Mouse (Mus musculus) lung, postnatal 25 days (tissue): ENCODE measurements around the gene Dock4.

ENCODE experiments used
- DNase-seq: peaks from one replicate; pipeline ENCODE4 v3.0.0; 2022; ENCODE audit warnings: low spot score

The Dock4 gene

DNA sequence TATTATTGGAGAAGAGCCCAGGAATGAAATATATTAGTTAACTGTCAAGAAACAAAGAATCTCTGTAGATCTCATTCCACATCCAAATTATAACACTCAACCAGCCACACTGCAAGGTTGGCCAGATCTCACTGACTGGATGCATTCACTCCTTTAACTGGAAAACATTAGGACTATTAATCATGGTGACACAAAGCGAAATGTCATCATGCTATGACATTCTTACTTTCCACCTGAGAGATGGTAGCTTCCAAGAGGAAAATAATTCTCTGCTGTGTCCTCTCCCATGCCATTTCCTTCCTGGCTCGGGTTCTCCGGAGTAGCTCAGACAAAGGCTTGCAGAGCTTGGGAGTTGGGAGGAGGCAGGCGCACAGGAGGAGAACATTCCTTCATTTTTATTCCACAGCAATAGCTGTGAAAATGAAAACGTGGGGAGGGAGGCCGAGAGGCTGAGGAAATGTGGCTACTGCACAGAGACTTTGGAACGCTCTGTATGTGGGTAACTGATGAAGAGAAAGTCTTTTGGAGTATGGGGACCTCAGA, 17.0 kb downstream of the Dock4 start:
- DNase-seq: no peak

DNA sequence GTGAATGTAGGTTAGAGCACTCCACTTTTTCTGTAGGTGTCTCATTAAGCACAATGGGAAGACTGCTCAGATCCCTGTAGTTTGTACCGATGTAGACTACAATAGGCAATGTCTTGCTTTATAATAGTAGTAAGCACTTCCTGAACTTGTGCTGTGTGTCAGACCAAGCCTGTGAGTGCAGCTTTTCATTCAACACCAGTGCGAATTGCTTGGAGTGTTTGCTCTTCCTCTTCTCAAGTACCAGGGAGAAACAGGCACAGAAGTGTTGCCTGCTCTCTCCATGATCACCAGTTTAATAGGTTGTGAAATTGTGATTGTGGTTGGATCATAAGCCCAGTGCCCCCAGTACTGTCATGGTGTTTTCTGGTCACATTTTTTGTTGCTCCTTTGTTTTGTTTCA, 18.1 kb downstream of the Dock4 start:
- peak; percentile 67 for DNase-seq

DNA sequence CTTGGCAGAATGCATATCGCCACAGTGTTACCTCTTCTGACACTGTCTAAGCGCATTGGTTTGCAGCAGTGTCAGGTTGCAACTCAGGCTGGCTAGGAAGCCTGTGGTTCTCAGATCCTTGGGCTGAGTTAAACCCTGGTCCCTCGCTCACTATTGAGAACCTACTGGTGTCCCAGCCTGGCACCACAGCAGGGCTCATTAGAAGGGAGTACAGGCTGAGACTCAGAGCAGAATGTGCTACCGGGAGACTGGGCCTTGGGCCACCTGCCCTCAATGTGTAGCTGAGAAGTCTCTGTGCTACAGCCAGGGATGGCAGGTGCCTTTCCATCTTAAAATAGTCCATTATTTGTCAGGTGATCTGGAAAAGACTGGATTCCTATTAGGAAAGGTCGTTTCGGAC, 18.5 kb downstream of the Dock4 start:
- no peak for DNase-seq

DNA sequence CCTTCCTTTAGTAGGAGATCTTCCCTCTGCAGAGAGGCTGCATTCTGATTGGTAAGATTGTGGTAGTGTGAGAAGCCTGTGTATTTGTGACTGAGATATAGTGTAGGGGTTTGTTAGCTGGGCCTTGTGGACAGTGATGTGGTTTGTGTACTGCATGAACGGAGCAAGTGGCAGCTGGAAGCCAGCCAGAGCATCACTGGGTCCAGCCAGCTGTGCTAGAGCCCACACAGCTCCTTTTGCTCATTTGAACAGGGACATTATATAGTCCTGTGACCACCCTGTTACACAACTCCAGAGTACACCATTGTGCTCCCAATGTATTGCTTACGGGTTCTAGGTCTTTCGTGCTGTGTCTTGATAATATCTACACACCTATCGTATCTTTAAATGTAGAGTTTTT, 22.5 kb downstream of the Dock4 start:
- DNase-seq: no peak

DNA sequence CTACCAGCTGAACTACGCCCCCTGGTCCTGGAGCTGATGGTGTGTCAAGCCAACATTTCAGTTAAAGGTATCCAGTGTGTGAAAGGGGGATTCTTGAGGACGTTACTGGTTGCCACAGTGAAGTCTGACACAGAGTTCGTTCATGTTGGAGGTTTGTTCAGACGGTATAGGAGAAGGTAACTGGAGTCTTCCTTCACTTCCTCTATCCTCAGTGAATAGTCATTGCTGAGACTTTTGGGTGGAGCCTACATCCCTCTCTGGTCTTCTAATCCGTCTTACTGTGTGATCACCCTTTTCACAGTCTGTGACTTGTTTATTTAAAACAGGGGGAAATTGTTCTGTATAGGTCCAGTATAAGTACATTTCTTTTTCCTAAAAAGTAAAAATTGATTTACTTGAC, 23.3 kb downstream of the Dock4 start:
- DNase-seq: no peak

DNA sequence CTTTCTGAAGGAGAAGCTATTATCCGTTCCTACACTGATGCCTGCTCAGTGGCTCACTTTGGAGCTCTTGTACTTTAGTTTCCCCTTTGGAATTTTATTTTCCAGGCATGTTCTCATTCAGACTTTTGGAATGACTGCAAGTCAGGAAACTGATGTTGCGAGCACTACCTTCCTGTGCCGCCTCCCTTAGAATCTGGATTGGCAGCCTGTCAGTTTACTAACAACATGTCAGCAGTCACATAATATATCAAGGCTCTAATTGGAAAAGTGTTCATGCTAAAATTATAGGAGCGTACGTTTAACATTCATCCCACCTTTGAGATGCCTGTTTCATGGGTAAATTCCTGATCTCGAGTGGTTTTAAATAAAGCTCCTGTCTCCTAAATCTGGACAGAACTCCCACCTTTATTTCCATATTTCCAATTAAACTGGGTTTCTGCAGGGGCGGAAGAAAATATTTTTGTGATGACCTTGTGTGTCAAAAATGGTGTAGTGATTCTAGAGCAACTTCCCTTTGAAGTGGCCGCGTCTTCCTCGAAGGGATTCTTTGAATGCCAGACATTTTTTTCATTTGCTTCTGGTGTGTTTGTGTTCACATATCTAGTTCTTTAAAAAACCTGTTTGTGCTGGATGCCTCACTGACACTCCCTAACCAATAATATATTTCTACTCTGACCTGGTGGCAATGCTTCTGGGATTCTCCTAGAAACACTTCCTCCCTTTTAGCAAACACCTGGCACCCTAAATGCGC, 26.1 kb downstream of the Dock4 start:
- peak; percentile 49 for DNase-seq

DNA sequence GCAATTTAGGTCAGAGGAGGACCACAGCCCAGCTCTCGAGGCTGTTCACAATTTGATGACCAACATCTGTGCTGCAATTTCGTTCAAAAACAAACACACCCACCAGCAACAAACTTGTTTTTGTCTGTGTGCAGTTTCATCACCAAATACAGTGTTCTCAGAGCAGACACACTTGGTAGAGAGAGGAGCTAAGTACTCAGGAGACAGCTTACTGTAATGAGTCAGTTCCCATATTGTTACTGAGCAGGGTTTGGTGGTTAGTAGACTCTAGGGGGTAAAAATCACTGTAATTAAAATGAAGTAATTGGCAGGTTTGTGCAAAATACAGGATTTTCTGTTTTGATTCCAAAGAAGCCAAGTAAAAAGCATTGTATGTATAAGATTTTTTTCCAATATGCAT, 28.0 kb downstream of the Dock4 start:
- no peak for DNase-seq

DNA sequence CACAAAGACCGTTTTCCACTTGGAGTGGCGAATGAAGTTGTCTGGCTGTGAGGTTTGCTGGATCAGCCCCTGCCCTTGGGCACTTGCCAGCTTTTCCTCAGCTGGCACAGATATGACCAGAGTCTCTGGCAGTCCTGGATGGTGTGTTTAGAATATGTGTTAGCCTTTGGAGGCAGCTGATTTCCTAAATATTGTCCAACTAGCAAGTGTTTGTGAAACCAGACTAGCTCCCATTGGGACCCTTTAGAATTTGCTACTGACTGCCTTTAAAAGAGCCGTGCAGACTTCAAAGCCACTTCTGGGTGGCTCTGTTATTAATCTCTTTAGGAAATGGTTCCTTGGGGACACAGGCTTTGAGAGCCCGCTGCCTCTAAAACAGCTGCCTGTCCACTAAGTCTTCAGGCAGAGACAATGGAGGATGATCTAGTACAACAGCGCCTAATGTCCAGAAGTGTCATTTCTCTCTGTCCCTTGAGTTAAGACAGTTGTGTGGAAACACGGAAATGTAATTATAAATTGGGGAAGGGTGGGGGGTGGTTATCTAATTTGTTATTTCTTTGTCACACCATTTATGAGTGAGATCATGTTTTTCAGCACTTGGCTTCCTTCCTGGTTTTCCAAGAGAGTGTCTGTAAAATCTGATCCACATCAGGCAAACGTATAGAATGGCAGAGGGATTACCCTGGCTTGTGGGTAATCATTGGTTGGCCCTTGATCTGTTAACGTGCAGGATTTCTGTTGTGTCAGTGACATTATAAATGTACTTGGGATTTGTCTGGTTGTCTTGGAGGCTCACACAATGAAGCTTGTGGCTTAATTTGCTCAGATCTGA, 32.1 kb downstream of the Dock4 start:
- no peak for DNase-seq

DNA sequence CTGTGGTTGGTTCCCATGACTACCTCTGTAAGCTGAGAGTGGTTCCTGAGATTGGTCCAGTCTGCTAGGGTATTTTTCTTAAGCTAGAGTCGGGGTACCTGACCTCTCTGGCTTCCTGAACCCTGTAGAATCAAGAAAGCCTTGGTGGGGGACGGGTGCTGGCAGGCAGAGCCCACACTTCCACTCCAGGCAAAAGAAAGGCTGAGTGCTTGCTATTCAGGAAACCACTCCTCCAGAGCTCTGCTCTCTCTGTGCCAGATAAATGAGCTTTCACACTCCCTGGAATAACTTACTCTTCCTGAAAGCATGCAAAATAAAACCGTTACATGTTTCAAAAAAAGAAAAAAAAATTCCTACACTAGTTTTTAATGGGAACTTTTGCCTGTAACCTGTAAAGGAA, 38.5 kb downstream of the Dock4 start:
- no peak for DNase-seq

DNA sequence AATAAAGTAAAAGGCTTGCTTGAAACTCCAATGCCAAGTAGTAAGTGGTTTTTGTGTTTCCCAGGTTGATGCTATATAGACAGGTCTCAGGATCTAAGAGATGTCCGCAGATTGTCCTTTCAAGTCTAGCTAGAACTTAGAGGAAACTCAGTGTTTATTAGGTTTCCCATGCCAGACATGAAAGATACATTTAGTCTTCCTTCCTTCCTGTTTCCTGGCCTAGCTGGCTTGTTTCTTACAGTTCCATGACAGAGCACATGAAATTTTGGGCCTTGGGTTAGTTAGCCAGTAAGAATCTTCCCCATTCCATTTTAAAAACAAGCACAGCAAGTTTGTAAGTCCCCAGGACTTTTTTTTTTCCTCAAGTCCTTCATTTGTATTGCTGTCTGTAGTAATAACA, 39.5 kb downstream of the Dock4 start:
- no peak for DNase-seq

DNA sequence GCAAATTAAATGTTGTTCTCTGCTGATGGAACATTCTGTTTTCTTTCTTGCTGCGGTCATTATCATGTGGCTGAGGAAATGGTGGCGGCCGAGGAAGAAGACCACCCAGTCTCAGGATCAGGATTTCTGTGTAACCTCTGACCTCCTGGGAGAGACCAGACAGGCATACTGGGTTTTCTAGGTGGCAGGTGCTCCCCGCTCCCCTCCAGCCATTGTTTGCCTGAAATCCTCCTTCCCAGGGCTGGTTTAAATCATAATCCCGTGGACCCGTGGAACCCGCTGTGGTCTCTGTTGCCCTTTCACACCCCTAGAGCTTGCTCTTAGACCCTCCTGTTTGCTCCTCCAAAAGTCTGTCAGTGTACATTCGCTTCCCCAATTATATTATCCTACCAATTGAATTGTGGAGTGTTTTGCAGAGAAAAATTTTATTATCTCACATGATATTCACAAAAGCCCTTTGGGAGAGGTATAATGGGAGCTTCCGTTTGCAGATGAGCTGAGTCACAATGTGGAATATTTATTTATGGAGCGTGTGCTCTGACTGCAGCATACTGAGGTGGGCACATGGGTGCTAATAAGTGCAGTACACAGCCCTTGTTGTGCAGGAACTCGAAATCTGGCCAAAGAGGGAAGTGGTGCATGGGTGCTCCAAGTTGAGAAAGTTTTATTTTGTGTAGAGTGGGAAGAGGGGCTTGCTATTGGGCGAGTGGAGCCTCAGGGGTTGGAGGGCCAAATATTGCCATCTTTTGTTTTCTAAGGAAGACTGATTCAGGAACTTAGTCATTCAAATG, 40.5 kb downstream of the Dock4 start:
- no peak for DNase-seq

DNA sequence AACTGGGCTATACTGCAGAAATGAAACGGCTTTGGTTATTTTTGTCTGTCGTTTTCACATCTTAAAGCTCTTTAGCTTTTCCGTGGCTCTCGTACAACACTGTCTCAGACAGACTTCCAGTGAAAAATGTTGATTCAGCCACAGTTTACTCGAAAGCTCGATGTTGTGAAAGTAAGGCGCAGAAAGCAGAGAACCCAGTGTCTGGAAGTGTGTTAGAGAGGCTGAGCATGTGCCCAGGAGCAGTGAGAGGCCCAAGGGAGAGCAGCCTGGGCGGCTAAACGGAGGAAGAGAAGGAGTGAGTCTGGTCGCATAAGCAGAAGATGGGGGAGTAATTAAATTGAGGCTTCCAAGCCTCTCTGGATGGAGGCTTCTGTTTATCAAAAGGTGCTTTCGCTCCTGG, 50.6 kb downstream of the Dock4 start:
- no peak for DNase-seq

DNA sequence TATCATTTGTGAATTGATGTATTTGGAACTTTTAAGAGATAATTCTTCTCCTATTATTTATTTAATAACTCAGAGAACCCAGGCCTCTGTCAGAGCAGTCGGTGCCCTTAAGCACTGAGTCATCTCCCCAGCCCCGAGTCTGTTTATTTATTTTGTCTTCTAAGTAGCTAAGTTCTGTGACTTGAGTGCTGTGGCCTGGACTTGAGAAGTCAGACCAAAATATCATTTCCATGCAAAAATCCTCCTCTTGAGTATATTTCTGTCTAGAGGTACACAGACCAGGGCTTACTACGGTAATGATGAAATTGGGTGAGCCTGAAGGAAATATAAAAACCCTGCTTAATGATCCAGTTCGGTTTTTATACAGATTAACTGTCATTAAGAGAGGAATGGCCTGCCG, 52.1 kb downstream of the Dock4 start:
- DNase-seq: no peak

DNA sequence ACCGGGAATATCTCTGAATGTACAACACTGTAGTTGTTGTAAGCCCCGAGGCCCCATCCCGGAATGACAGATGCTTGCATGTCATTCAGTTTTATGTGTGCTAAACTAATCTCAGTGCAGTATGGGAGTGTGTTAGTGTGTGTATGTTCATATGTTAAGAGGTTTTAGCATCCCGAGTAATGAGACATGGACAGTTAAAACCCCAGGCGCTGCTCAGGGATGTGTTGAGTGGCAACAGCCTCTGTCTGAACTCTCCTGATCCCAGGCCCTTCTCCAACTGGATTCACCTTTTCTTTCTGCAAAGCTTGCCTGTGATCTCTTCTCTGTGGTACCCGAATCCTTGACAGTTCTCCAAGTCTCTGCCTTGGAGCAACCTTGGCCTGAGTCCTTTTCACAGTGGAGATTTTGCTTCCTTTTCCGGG, 52.5 kb downstream of the Dock4 start:
- no peak for DNase-seq

DNA sequence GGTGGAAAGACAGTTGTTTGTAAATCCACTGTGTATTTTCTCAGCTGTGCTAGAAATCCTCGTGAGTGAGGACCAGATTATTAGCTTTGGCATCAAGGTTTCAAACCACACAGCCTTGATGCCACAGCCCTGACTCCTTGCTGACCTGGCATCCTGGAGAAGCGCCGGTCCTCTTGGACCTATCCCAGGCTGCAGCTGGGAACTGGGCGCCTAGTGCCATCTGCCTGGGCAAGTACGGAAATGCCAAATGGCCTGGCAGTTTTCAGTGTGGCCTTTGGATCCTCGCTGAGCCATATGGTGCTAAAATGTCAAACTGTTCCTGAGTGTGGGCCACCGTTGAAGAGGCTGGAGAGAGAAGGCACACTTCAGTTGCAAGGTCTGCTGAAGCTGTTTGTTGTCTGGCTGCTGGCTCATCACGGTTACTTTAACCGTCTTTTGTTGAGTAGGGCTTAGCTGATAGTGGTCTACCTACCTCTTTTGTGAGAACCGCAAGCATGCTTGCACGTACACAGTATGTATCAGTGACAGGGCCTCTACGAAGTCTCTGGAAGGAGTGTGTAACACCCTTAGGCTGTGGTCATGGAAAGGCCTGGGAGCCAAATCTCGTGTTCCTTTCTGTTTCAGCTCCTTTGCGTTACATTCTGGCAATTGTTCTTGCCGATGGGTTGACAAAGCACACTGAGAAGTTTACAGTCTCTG, 53.3 kb downstream of the Dock4 start:
- no peak for DNase-seq

DNA sequence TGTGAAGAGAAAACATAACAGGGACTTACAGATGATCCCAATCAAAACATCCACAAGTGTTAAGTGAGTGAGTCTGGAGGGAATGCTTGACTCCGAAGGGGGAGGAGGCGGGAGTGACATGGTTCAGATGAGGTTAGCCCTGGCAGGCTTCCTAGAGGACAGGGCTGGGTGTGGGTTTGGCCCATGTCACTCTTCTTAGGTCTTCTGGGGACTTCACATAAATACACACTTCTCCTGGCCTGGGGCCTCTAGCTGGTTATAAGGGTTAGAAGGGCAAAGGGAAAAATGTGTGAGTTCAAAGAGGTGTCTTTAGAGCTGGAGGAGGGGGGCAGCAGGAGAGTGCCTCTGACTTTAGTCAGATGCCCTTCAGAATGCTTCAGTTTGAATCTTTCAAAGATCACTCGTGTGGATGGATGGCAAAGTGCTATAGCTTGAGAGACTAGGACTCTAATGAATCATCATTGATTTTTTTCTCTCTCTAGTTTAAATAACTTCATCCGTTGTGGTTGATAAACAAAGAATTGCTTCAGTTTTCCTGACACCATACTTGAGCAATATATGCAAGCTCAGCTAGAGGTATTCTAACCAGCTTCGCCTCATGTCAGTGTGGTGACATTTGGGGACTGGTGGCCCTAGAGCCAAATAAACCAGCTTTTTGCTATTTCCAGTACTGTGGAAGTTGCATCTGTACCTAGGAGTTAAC, 54.0 kb downstream of the Dock4 start:
- peak; percentile 84 for DNase-seq

DNA sequence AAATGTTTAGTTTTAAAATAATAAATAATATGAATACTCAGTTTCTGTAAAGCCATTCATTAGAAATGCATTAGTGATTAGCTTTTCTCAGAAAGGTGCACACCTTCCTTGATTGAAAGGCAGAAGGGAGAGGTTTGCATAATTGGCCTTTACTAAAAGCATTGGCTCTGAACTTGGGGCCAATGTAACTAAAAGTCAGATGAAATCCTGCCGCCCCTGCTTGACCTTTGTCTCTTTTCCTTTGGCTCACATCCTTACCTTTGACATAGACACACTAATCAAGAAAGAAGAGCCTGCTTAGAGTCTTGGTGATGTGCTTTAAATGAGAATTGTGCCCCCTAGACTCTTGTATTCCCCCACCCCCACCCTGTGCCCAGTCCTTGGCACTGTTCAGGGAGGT, 55.4 kb downstream of the Dock4 start:
- DNase-seq: no peak

DNA sequence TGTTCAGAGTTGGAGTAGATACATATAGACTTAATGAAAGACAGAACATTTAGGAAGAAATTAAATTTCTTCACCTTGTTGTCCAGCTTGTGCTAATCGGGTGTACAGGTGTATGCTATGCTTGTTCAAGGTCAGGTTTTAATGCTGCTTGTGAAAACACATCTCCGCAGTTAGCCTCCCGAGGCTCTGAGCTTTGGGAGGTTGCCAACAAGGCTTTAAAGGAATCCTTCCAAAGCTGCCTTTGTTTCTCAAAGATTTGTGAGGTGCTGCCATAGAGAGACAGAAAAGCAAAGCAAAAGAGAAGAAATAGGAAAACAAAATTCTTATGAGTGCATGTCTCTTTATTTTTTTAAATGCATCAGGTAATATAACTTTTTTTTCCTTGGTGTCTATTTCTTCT, 57.8 kb downstream of the Dock4 start:
- DNase-seq: no peak

DNA sequence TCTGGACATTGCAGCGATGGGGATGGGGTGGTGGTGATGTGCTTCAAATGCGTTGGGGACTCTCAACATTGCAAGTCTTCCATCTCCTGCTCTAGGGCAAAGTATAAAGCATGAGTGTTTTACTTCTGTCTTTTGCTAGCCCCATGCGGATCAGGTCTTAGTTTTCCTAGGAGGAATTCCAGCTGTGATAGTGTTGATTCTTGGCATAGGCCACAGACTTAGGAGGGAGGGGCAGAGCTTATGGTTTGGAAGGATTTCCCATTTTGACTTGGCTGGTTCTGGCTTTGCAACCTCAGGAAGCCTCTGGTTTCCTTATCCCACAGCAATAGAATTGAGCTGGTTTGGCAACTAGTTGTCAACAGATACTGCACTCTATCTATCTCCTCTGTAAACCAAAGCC, 58.9 kb downstream of the Dock4 start:
- DNase-seq: no peak

DNA sequence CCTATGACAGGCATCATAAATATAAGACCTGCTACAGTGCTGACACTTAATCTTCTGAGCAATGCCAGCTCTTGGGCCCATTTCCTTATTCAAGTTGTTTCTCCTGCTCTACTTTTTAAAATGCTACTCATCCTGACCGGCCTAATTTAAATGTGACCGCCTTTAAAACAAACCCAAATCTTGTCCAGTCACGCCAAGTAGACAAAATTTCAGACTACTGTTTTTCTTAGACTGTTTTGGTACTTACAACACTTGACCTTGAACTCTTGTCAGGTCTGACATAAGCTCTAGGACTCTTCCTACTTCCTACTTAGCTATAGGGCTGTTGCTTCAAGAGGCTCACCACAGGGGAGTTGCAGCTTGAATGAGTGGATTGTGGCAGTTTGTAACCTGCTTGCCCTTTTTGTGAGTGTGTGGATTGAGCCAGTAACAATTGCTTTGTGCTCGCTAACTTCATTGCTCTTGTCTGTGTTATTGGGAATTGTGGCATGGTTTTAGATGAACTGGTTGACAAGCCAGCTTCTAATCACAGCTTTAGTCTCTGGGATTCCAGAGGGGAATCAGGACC, 62.2 kb downstream of the Dock4 start:
- DNase-seq: no peak

DNA sequence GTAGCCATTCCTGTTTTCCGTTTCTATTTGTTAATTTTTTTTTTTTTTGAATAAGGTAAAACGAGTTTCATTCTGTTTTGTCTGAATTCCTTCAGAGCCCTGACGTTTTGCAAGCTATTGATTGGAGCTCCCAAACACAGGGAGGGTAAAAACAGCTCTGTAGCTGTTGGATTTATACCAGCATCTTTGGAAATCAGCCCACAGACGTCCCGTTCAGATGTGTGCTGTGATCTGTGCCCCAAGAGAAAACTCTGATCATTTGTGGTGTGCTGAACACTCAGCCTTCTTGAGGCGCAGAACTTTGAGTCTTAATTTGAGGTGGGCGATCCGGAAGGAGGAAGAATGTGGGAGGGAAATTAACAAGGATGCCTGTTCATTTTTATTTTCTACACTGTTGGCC, 62.7 kb downstream of the Dock4 start:
- no peak for DNase-seq
